Mouse (Mus musculus) limb, embryonic 15.5 days (tissue): ENCODE results near the gene Inafm2. TPM values are rescaled to one million over a fixed set of nuclear protein-coding genes. Genes with fewer than 3 reads are reported as not detected.

ENCODE experiments used
- ATAC-seq: fragments of 200-750 bp; cut with Nextera tagmentation; 2 replicates; pipeline ENCODE4 v1.8.0; 2017; ENCODE audit warnings: low read depth, moderate TSS enrichment; ENCODE audit not compliant: insufficient number of reproducible peaks, low FRiP score, low TSS enrichment
- H3K27ac ChIP-seq: fragments of 300-500 bp; sonication (generic); 2 replicates; pipeline ENCODE4 v1.5.1; 2015; ENCODE audit warnings: moderate library complexity, mild to moderate bottlenecking, inconsistent platforms
- H3K27me3 ChIP-seq: fragments of 300-500 bp; sonication (generic); 2 replicates; pipeline ENCODE4 v1.6.1; 2015; ENCODE audit warnings: inconsistent platforms
- H3K36me3 ChIP-seq: fragments of 300-500 bp; sonication (generic); 2 replicates; pipeline ENCODE4 v1.6.1; 2015; ENCODE audit warnings: inconsistent platforms
- H3K4me1 ChIP-seq: fragments of 300-500 bp; sonication (generic); 2 replicates; pipeline ENCODE4 v1.6.1; 2015; ENCODE audit warnings: inconsistent platforms
- H3K4me2 ChIP-seq: fragments of 300-500 bp; sonication (generic); 2 replicates; pipeline ENCODE4 v1.6.1; 2015; ENCODE audit warnings: mild to moderate bottlenecking, inconsistent platforms
- H3K4me3 ChIP-seq: fragments of 300-500 bp; sonication (generic); 2 replicates; pipeline ENCODE4 v1.5.1; 2015; ENCODE audit warnings: mild to moderate bottlenecking, inconsistent platforms
- H3K9ac ChIP-seq: fragments of 300-500 bp; sonication (generic); 2 replicates; pipeline ENCODE4 v1.6.1; 2015; ENCODE audit warnings: inconsistent platforms
- H3K9me3 ChIP-seq: fragments of 300-500 bp; sonication (generic); 2 replicates; pipeline ENCODE4 v1.6.1; 2016; ENCODE audit warnings: inconsistent platforms
- WGBS: fragments of 180-500 bp; shearing (Covaris S2); methylation state at CpG from one replicate; pipeline ENCODE4 v1.1.7; 2015; 5-methylcytosine and 5-hydroxymethylcytosine counted together
- polyA plus RNA-seq: library from polyadenylated mRNA; unstranded; fragments of >200 nt; fragmentation: Nextera tagmentation; extraction: Ambion mirVana; gene quantifications from 2 replicates; pipeline ENCODE4 v1.2.1, GENCODE M21; 2015

Inafm2 gene
- polyA plus RNA-seq, 1 experiment from 2014 or later, result 19.8 TPM

GRCm38 (mm10) chr2:118779065-118779464 is 33.5 kb downstream of the Inafm2 start:
- WGBS, result 7% methylated on average over 10 of the region's 10 CpGs
- no peaks in the 10 kb centered on the region for H3K9me3 ChIP-seq
- no peak overlapping the region for H3K9ac ChIP-seq
- H3K4me1 ChIP-seq, result peaks cover 23% of the 10 kb centered on the region
- no peak overlapping the region for H3K27ac ChIP-seq
- no peaks in the 10 kb centered on the region for H3K36me3 ChIP-seq
- no peak for ATAC-seq
- H3K27me3 ChIP-seq, result 0 out of 2 replicates have a peak, but pooled peaks cover 7% of the 10 kb centered on the region
- H3K4me3 ChIP-seq, result peak overlapping the region; percentile 36
- peak overlapping the region; percentile 63 for H3K4me2 ChIP-seq

- Histone ChIP-seq H3K4me1 (peaks cover 23% of the 10 kb centered on the region), H3K27me3 (0 out of 2 replicates have a peak, but pooled peaks cover 7% of the 10 kb centered on the region), H3K4me3 (peak within 1 kb of the TSS; percentile 36), H3K27ac (no peak within 1 kb of the TSS), H3K36me3 (no peaks in the 10 kb centered on the region), H3K9me3 (no peaks in the 10 kb centered on the region), H3K4me2 (peak within 1 kb of the TSS; percentile 63), H3K9ac (no peak within 1 kb of the TSS)
- WGBS, result 13% methylated on average over 39 of the region's 39 CpGs
- peak; percentile 64 for ATAC-seq
These were observed 34.2 kb downstream of the Inafm2 start, which contains the start of gene Disp2 for GRCm38 (mm10) chr2:118779504-118780480. Gene Disp2 (plus strand): TSS chr2:118779719.

DNA sequence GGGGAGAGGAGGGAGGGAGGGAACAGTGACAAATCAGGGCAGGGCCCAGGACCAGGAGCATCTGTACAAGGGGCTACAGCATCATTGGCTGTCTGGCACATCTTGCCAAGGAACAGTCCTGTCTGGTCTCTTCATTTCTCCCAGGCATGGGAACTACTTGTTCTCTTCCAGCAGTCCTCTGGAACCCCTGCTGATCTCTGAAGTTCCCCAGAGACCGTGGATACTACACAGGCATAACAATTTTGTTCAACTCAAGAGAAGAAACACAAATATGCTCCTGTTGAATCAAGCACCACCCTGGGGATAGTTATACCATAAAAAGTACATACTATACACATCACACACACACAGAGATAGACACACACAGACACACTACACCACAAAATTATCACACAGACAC is 35.6 kb downstream of the Inafm2 start:
- Histone ChIP-seq H3K9ac (no peak overlapping the region), H3K4me3 (no peak overlapping the region), H3K4me2 (no peak overlapping the region), H3K27ac (no peak overlapping the region), H3K4me1 (peaks cover 15% of the 10 kb centered on the region), H3K9me3 (no peaks in the 10 kb centered on the region), H3K36me3 (no peaks in the 10 kb centered on the region), H3K27me3 (0 out of 2 replicates have a peak, but pooled peaks cover 7% of the 10 kb centered on the region)
- ATAC-seq, result no peak
- 46% methylated on average over 1 of the region's 1 CpGs for WGBS

- no peak for ATAC-seq
These were observed 36.7 kb downstream of the Inafm2 start for GRCm38 (mm10) chr2:118782303-118782702.

GRCm38 (mm10) chr2:118783093-118783492 is 37.5 kb downstream of the Inafm2 start:
- H3K4me1 ChIP-seq, result peaks cover 13% of the 10 kb centered on the region
- no peak overlapping the region for H3K9ac ChIP-seq
- no peaks in the 10 kb centered on the region for H3K9me3 ChIP-seq
- WGBS, result 53% methylated on average over 5 of the region's 5 CpGs
- no peak for ATAC-seq
- H3K27me3 ChIP-seq, result peaks cover 13% of the 10 kb centered on the region; the same call in 1 of the 2 replicates
- H3K36me3 ChIP-seq, result no peaks in the 10 kb centered on the region
- no peak overlapping the region for H3K4me2 ChIP-seq
- no peak overlapping the region for H3K4me3 ChIP-seq
- H3K27ac ChIP-seq, result no peak overlapping the region

More at GRCm38 (mm10) chr2:118782303-118782702, 36.7 kb downstream of the Inafm2 start:
- WGBS, result 62% methylated on average over 4 of the region's 4 CpGs
- Histone ChIP-seq H3K27ac (no peak overlapping the region), H3K4me3 (no peak overlapping the region), H3K9ac (no peak overlapping the region), H3K9me3 (no peaks in the 10 kb centered on the region), H3K27me3 (peaks cover 13% of the 10 kb centered on the region; the same call in 1 of the 2 replicates), H3K4me2 (no peak overlapping the region), H3K36me3 (no peaks in the 10 kb centered on the region), H3K4me1 (peaks cover 13% of the 10 kb centered on the region)

DNA sequence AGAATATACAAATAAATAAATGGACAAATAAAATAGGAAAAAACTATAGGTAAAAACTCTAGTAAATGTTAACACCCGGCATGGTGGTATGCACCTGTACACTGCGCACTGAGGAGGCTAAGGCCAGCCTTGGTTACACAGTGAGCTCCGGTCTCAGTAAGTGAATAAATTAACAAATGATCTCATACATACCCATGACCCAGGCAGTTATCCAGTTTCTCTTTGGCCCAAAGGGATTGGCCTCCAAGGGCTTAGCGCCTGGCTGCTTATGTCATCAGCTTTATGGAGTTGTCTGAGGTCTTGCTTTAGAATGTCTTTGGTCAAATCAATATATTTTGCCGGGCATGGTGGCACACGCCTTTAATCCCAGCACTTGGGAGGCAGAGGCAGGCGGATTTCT is 38.1 kb downstream of the Inafm2 start:
- no peaks in the 10 kb centered on the region for H3K9me3 ChIP-seq
- no peak for ATAC-seq
- peaks cover 13% of the 10 kb centered on the region; the same call in 1 of the 2 replicates for H3K27me3 ChIP-seq
- 83% methylated on average over 7 of the region's 7 CpGs for WGBS
- H3K4me1 ChIP-seq, result peaks cover 13% of the 10 kb centered on the region
- H3K36me3 ChIP-seq, result no peaks in the 10 kb centered on the region
- no peak overlapping the region for H3K27ac ChIP-seq
- H3K4me3 ChIP-seq, result no peak overlapping the region
- no peak overlapping the region for H3K9ac ChIP-seq
- H3K4me2 ChIP-seq, result no peak overlapping the region

DNA sequence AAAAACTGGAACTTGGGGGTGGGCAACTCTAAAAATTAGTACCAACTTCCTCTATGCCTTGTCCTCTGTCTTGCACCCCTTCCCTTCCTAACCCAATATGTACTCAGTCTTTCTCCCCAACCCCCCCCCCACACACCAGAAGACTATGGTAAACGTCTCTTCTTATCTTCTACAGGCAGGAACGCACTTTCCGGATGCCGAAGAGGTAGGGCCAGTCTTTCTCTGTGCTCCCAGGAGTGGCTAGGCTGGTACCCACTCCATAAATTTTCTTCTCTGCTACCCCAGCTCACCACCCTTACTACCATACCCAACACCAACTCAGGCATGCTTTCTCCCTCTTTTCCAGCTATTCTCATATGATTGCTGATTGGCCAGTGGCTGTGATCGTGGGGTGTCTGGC is 41.0 kb downstream of the Inafm2 start:
- H3K9ac ChIP-seq, result no peak overlapping the region
- H3K4me2 ChIP-seq, result no peak overlapping the region
- H3K27ac ChIP-seq, result no peak overlapping the region
- no peaks in the 10 kb centered on the region for H3K9me3 ChIP-seq
- no peaks in the 10 kb centered on the region for H3K36me3 ChIP-seq
- H3K27me3 ChIP-seq, result peaks cover 15% of the 10 kb centered on the region; the same call in 1 of the 2 replicates
- 82% methylated on average over 5 of the region's 5 CpGs for WGBS
- no peak overlapping the region for H3K4me3 ChIP-seq
- peaks cover 9% of the 10 kb centered on the region for H3K4me1 ChIP-seq
- ATAC-seq, result no peak

DNA sequence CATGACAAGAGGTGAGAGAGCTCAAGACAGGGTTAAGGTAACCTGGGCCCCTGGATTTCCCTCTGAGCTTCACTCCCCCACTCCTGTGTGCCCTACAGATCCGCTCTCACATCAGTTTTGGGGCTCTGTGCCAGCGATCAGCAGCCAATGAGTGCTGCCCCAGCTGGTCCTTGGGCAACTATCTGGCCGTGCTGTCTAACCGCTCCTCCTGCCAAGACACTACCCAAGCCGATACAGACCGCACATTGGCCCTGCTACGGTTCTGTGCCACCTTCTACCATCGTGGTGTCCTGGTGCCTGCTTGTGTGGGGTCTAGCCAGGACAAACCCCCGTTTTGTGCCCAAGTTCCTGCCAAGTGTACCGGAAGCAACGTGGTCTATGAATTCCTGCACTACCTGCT is 43.9 kb downstream of the Inafm2 start:
- H3K4me2 ChIP-seq, result no peak overlapping the region
- H3K9ac ChIP-seq, result no peak overlapping the region
- no peaks in the 10 kb centered on the region for H3K36me3 ChIP-seq
- H3K27ac ChIP-seq, result no peak overlapping the region
- H3K9me3 ChIP-seq, result no peaks in the 10 kb centered on the region
- peaks cover 9% of the 10 kb centered on the region for H3K4me1 ChIP-seq
- ATAC-seq, result no peak
- peaks cover 19% of the 10 kb centered on the region for H3K27me3 ChIP-seq
- H3K4me3 ChIP-seq, result no peak overlapping the region
- WGBS, result 88% methylated on average over 11 of the region's 11 CpGs

- no peak overlapping the region for H3K27ac ChIP-seq
- no peak for ATAC-seq
- H3K9me3 ChIP-seq, result no peaks in the 10 kb centered on the region
- 59% methylated on average over 12 of the region's 12 CpGs for WGBS
- H3K4me1 ChIP-seq, result peaks cover 9% of the 10 kb centered on the region
- H3K4me3 ChIP-seq, result 0 out of 2 replicates have a peak overlapping the region, but pooled peaks have one; percentile 8
- no peaks in the 10 kb centered on the region for H3K36me3 ChIP-seq
- H3K9ac ChIP-seq, result no peak overlapping the region
- H3K27me3 ChIP-seq, result peaks cover 19% of the 10 kb centered on the region
- H3K4me2 ChIP-seq, result peak overlapping the region; percentile 41
These were observed 44.6 kb downstream of the Inafm2 start for GRCm38 (mm10) chr2:118790221-118790550.

DNA sequence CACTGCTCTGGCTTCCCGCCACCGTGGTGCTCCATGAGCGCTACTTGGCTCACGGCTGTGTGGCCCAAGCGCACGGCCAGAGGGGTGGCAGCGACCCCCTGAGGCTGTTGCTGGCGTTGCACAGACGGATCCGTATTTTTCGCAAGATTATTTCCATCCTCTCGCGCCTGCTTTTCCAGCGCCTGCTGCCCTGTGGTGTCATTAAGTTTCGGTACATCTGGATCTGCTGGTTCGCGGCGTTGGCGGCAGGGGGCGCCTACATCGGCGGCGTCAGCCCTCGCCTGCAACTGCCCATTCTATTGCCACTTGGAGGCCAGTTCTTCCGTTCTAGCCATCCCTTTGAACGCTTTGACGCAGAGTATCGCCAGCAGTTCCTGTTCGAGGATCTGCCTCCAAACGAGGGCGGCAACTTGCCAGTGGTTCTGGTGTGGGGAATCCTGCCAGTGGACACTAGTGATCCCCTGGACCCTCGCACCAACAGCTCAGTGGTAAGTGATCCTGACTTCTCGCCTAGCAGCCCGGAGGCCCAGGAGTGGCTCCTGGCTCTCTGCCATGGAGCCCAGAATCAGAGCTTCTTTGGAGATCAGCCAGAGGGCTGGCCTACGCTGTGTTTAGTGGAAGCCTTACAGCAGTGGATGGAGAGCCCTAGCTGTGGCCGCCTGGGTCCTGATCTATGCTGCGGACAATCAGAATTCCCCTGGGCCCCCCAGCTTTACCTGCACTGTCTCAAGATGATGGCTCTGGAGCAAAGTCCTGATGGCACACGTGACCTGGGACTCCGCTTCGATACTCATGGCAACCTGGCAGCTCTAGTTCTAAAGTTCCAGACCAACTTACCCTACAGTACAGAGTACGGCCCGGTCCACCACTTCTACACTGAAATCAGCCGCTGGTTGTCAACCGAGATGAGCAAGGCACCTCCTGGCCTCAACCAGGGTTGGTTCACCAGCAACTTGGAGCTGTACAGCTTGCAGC is 45.3 kb downstream of the Inafm2 start:
- Histone ChIP-seq H3K4me2 (peak overlapping the region; percentile 41), H3K9me3 (no peaks in the 10 kb centered on the region), H3K4me1 (peaks cover 9% of the 10 kb centered on the region), H3K27ac (no peak overlapping the region), H3K27me3 (peaks cover 19% of the 10 kb centered on the region), H3K4me3 (peak overlapping the region; percentile 8; the same call in 1 of the 2 replicates), H3K9ac (no peak overlapping the region), H3K36me3 (no peaks in the 10 kb centered on the region)
- peak; percentile 2; the same call in 1 of the 2 replicates for ATAC-seq
- 23% methylated on average over 44 of the region's 44 CpGs for WGBS

GRCm38 (mm10) chr2:118791591-118792258 is 46.2 kb downstream of the Inafm2 start:
- H3K27me3 ChIP-seq, result peaks cover 16% of the 10 kb centered on the region

More at GRCm38 (mm10) chr2:118791591-118792258, 46.2 kb downstream of the Inafm2 start:
- Histone ChIP-seq H3K4me2 (no peak overlapping the region), H3K9me3 (no peaks in the 10 kb centered on the region), H3K27ac (no peak overlapping the region), H3K36me3 (no peaks in the 10 kb centered on the region), H3K9ac (no peak overlapping the region), H3K4me3 (no peak overlapping the region), H3K4me1 (peaks cover 9% of the 10 kb centered on the region)
- 94% methylated on average over 26 of the region's 26 CpGs for WGBS
- no peak for ATAC-seq
